Mouse (Mus musculus): Measurements from ENCODE around the gene Rlf. TPM values are rescaled to one million over a fixed set of nuclear protein-coding genes. Genes with fewer than 3 reads are reported as not detected.
A peak's percentile ranks its signal among the peaks of the same experiment; 100 is the strongest.
"Not testable (repeated sequence)": the region's sequence is repeated elsewhere in the genome, so short reads cannot be mapped to it uniquely, and the experiment has no call there.

Rlf gene
- total RNA-seq, 2 experiments from 2014 or later, result 16.1 to 16.7 TPM

- DNase-seq, result not testable (repeated sequence)
Measured at GRCm38 (mm10) chr4:121166697-121167096, 48.2 kb downstream of the Rlf start.

- DNase-seq, result no peak
Measured at GRCm38 (mm10) chr4:121163501-121164030, 51.3 kb downstream of the Rlf start.

- no peak for DNase-seq
Measured at GRCm38 (mm10) chr4:121109126-121109525, 105.8 kb downstream of the Rlf start, which contains the start of gene Tmco2. TSS of gene Tmco2 (minus strand) at chr4:121109226.

GRCm38 (mm10) chr4:121103304-121103703 lies 111.6 kb downstream of the Rlf start:
- DNase-seq, result no peak

GRCm38 (mm10) chr4:121097650-121098378 lies 117.1 kb downstream of the Rlf start, which contains the start of gene Zmpste24:
TSS of gene Zmpste24 (minus strand) at chr4:121098241.
- DNase-seq, result peak; percentile 90

Other genes starting within 250 kb of the Rlf start
- gene Smap2, start 197.8 kb downstream of the Rlf start, total RNA-seq (2021), result 10 to 100 TPM; 34.1 to 34.4 TPM
- 1 to 10 TPM; 1.3 to 2.3 TPM for gene Col9a2, start 175.7 kb downstream of the Rlf start, total RNA-seq (2021)
- gene Zmpste24, start 116.8 kb downstream of the Rlf start, total RNA-seq (2021), result 10 to 100 TPM; 30.8 to 31.1 TPM
- gene Tmco2, start 105.9 kb downstream of the Rlf start, total RNA-seq (2021), result not detected
- gene Gm12888, start 109.8 kb upstream of the Rlf start, total RNA-seq (2021), result not detected
- not detected for gene Gm12886, start 208.0 kb upstream of the Rlf start, total RNA-seq (2021)

Measured in adrenal gland, postnatal 10 days (tissue).